Mouse (Mus musculus) central nervous system, embryonic 18 days (tissue): ENCODE data around the gene Gm8297. TPM values are rescaled to one million over a fixed set of nuclear protein-coding genes. Genes with fewer than 3 reads are reported as not detected.

Experiments used
- polyA plus RNA-seq: library from polyadenylated mRNA; depleted of rRNA; stranded (reverse); fragments of >200 nt; gene quantifications from 2 replicates; pipeline ENCODE4 v1.2.3, GENCODE M21; 2012; rRNA removed

Gm8297 gene
- polyA plus RNA-seq, result 0.04 TPM in 1 of 2 replicates, not detected in the other

DNA sequence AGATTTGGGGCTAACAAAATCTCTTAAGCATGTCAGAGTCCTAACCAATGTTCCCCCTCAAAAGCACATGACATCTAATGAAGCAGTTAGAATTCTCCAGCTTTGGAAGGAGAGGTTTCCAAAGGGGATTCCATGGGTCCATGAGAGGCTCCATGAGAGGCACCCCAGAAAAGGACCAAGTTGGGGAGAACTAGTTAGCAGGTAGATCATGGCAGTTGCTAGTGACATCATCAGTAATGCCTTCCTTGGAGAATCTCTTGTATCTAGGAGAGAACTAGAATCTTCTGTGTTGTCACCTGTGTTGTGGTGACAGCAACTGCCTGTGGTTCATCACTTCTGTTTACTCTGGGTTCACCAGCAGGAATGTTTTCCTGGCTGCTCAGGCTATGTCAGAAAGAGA is at the start of gene Gm8297:
Gene Gm8297 (plus strand): TSS at position 301 of the 400 bp plus-strand sequence.

DNA sequence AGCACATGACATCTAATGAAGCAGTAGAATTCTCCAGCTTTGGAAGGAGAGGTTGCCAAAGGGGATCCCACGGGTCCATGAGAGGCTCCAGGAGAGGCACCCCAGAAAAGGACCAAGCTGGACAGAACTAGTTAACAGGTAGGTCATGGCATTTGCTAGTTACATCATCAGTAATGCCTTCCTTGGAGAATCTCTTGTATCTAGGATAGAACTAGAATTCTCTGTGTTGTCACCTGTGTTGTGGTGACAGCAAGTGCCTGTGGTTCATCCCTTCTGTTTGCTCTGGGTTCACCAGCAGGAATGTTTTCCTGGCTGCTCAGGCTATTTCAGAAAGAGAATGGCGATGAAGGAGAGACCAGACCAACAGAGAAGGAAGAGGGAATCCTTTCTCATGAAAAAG is 31.9 kb downstream of the Gm8297 start, which contains the start of gene Gm3298:
Gene Gm3298 (plus strand): TSS at position 301 of the 400 bp plus-strand sequence.

Other genes with a start within 250 kb of the Gm8297 start
- not detected in 2 replicates for gene Gm9602, start 207.6 kb upstream of the Gm8297 start, polyA plus RNA-seq
- not detected in 2 replicates for gene Gm3269, start 145.8 kb upstream of the Gm8297 start, polyA plus RNA-seq
- gene Gm3264, start 128.4 kb upstream of the Gm8297 start, polyA plus RNA-seq, result 5.6 and 5.8 TPM in 2 replicates
- 0.12 and 0.52 TPM in 2 replicates for gene Gm3278, start 91.5 kb upstream of the Gm8297 start, polyA plus RNA-seq
- 0.21 and 1.4 TPM in 2 replicates for gene Gm3298, start 32.0 kb downstream of the Gm8297 start, polyA plus RNA-seq
- not detected in 2 replicates for gene 4930555G01Rik, start 66.7 kb downstream of the Gm8297 start, polyA plus RNA-seq
- gene Gm8281, start 87.1 kb downstream of the Gm8297 start, polyA plus RNA-seq, result 25.9 and 27.5 TPM in 2 replicates
- not detected in 2 replicates for gene Gm8279, start 147.6 kb downstream of the Gm8297 start, polyA plus RNA-seq
- not detected in 2 replicates for gene Gm3317, start 180.6 kb downstream of the Gm8297 start, polyA plus RNA-seq
- not detected in 2 replicates for gene Gm8271, start 201.9 kb downstream of the Gm8297 start, polyA plus RNA-seq